25 mouse cellular contexts compared by ENCODE assay signal in the genomic region with DNA sequence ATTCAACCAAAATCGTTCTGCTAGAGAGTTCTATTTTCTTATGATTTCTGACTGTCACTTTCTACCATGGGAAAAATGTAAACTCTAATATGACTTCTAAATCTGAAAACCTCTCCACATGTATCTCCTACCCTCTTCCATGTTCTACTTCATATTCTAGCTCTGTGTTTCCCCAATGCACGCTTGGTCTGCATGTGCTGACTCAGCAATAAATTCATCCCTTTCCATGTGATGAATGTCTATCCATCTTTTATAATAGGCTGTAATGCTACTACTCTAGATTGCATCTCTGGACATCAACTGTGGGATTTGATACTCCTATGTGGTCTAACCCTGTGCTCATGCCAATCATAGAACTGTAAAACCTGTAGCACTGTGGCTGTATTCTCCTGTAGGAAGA.
"Had no signal": no experiment of that assay in that cellular context is flagged by ENCODE, and none has a peak within 500 bp of the region (broad histone marks: within the 10 kb centered on the region; RNA-seq: fewer than 3 reads in every experiment).

No protein-coding gene starts in this region.

- H3K36me3 ChIP-seq: embryonic facial prominence, embryonic 10.5 days; embryonic facial prominence, embryonic 12.5 days; embryonic facial prominence, embryonic 13.5 days; embryonic facial prominence, embryonic 15.5 days; forebrain, embryonic 10.5 days; forebrain, embryonic 12.5 days; forebrain, embryonic 15.5 days had no signal

- H3K27me3 ChIP-seq: embryonic facial prominence, embryonic 12.5 days; embryonic facial prominence, embryonic 13.5 days; embryonic facial prominence, embryonic 15.5 days; forebrain, embryonic 12.5 days; forebrain, embryonic 13.5 days; forebrain, embryonic 15.5 days had no signal

- H3K9me3 ChIP-seq: embryonic facial prominence, embryonic 10.5 days; embryonic facial prominence, embryonic 12.5 days; embryonic facial prominence, embryonic 13.5 days; embryonic facial prominence, embryonic 15.5 days; forebrain, embryonic 10.5 days; forebrain, embryonic 12.5 days; forebrain, embryonic 13.5 days; forebrain, embryonic 15.5 days had no signal

- H3K4me3 ChIP-seq: embryonic facial prominence, embryonic 10.5 days; embryonic facial prominence, embryonic 12.5 days; embryonic facial prominence, embryonic 13.5 days; embryonic facial prominence, embryonic 15.5 days; erythroblast, embryonic 14.5 days; forebrain, embryonic 10.5 days; forebrain, embryonic 12.5 days; forebrain, embryonic 13.5 days; forebrain, embryonic 15.5 days; gastrocnemius, adult 2 months; heart, adult 2 months had no signal

- DNase-seq: cerebellum, adult 9-11 months; cerebellum, postnatal 10 days; cerebellum, postnatal 14 days; cerebellum, postnatal 25 days; cerebellum, postnatal 36 days; embryo, embryonic 11 days; forebrain, postnatal 0 days; gastrocnemius, adult 2 months; gastrocnemius, postnatal 10 days; gastrocnemius, postnatal 14 days; gastrocnemius, postnatal 25 days; gastrocnemius, postnatal 36 days; heart, adult 18-20 months; heart, adult 2 months had no signal

- H3K27ac ChIP-seq: embryonic facial prominence, embryonic 10.5 days; embryonic facial prominence, embryonic 12.5 days; embryonic facial prominence, embryonic 13.5 days; embryonic facial prominence, embryonic 15.5 days; forebrain, embryonic 10.5 days; forebrain, embryonic 12.5 days; forebrain, embryonic 13.5 days; forebrain, embryonic 15.5 days; gastrocnemius, adult 2 months; heart, adult 2 months had no signal

- ATAC-seq: forebrain, embryonic 13.5 days; forebrain, embryonic 14.5 days; forebrain, embryonic 15.5 days; forebrain, embryonic 16.5 days; forebrain, postnatal 0 days had no signal

- H3K4me2 ChIP-seq: embryonic facial prominence, embryonic 12.5 days; embryonic facial prominence, embryonic 13.5 days; embryonic facial prominence, embryonic 15.5 days; forebrain, embryonic 12.5 days; forebrain, embryonic 13.5 days; forebrain, embryonic 15.5 days had no signal

- H3K4me1 ChIP-seq: embryonic facial prominence, embryonic 10.5 days; embryonic facial prominence, embryonic 12.5 days; embryonic facial prominence, embryonic 13.5 days; embryonic facial prominence, embryonic 15.5 days; forebrain, embryonic 10.5 days had no signal

- H3K9ac ChIP-seq: embryonic facial prominence, embryonic 12.5 days; embryonic facial prominence, embryonic 13.5 days; embryonic facial prominence, embryonic 15.5 days; forebrain, embryonic 12.5 days; forebrain, embryonic 13.5 days; forebrain, embryonic 15.5 days; forebrain, postnatal 0 days had no signal
